Mouse (Mus musculus) liver, adult 2 months (tissue): ENCODE measurements around the gene Ppp1r37.

Experiments used
- CTCF ChIP-seq: fragments of 200-500 bp; IDR thresholded peaks from 2 replicates; pipeline ENCODE4 v1.5.1; 2011; ENCODE audit warnings: low read depth, low read length, control low read depth
- POLR2A ChIP-seq: fragments of 200-500 bp; IDR thresholded peaks from 2 replicates; pipeline ENCODE4 v1.6.1; 2011; ENCODE audit warnings: low read length, control low read depth; ENCODE audit not compliant: insufficient read depth; ENCODE audit errors: extremely low read depth

- TF ChIP-seq CTCF (no peak), POLR2A (no peak)
Measured at GRCm38 (mm10) chr7:19552443-19552842, 10.4 kb downstream of the Ppp1r37 start.
